Mouse (Mus musculus) spleen, adult 2 months (tissue): Measurements from ENCODE around the gene Adgra3.

Experiments
- CTCF ChIP-seq: fragments of 200-500 bp; IDR thresholded peaks from 2 replicates; pipeline ENCODE4 v1.5.1; 2011; ENCODE audit warnings: mild to moderate bottlenecking, inconsistent platforms; ENCODE audit not compliant: insufficient read depth, insufficient read length, insufficient replicate concordance; ENCODE audit errors: extremely low read depth
- POLR2A ChIP-seq: fragments of 200-500 bp; IDR thresholded peaks from 2 replicates; pipeline ENCODE4 v1.6.1; 2011; ENCODE audit warnings: low read depth, low read length, inconsistent platforms

DNA sequence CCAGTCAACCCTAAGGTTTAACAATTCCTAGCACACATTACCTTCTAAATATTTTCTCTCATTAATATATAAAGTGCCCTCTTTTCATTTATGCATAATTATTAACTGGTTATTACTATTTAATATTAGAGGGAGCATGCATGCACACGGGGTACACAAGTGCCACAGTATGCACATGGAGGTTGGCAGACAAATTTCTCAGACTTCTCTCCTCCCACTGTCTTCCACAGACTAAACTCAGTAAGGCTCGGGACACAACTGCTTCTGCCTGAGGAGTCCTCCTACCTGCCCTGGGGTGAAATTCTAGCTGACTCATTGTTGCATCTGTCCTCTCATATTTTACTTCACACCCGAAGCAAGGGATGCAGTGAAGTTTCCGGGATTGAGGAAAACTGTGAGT is 44.8 kb downstream of the Adgra3 start:
- TF ChIP-seq CTCF, result no peak
- TF ChIP-seq POLR2A, result no peak
